Mouse (Mus musculus) kidney, adult 2 months (tissue): ENCODE results near the gene Cnst. TPM values are rescaled to one million over a fixed set of nuclear protein-coding genes. Genes with fewer than 3 reads are reported as not detected.

ENCODE experiments used
- DNase-seq: peaks from one replicate; pipeline ENCODE4 v3.0.0; 2021
- H3K27ac ChIP-seq: fragments of 200-500 bp; 2 replicates; pipeline ENCODE4 v1.5.1; 2012; ENCODE audit warnings: low read depth, low read length, control low read depth, inconsistent platforms; ENCODE audit not compliant: insufficient read depth
- H3K27me3 ChIP-seq: fragments of 200-500 bp; replicated peaks from 2 replicates; pipeline ENCODE4 v1.6.1; 2012; ENCODE audit warnings: mild to moderate bottlenecking, moderate library complexity, low read length, inconsistent platforms; ENCODE audit not compliant: control insufficient read depth, insufficient read depth
- H3K36me3 ChIP-seq: fragments of 200-500 bp; 2 replicates; pipeline ENCODE4 v1.6.1; 2012; ENCODE audit warnings: mild to moderate bottlenecking, moderate library complexity, low read length, inconsistent platforms; ENCODE audit not compliant: control insufficient read depth, insufficient read depth
- H3K4me1 ChIP-seq: fragments of 200-500 bp; 2 replicates; pipeline ENCODE4 v1.6.1; 2011; ENCODE audit warnings: low read length; ENCODE audit not compliant: control insufficient read depth, insufficient read depth
- H3K4me3 ChIP-seq: fragments of 200-500 bp; 2 replicates; pipeline ENCODE4 v1.5.1; 2011; ENCODE audit warnings: mild to moderate bottlenecking, low read depth, low read length, control low read depth; ENCODE audit not compliant: insufficient read depth
- CTCF ChIP-seq: fragments of 200-500 bp; conservative IDR thresholded peaks from 2 replicates; pipeline ENCODE4 v1.5.1; 2011; ENCODE audit warnings: low read depth, mild to moderate bottlenecking, control low read depth, low read length, moderate library complexity, mixed read lengths; ENCODE audit not compliant: insufficient read depth, insufficient read length
- POLR2A ChIP-seq: fragments of 200-500 bp; IDR thresholded peaks from one replicate; pipeline ENCODE4 v1.6.1; 2011; ENCODE audit warnings: low read depth, low read length, control low read depth
- WGBS: fragments of 180-500 bp; shearing (Covaris S2); methylation state at CpG from one replicate; pipeline ENCODE4 v1.1.7; 2018; 5-methylcytosine and 5-hydroxymethylcytosine counted together
- polyA plus RNA-seq: library from polyadenylated mRNA; depleted of rRNA; stranded (reverse); fragments of >200 nt; gene quantifications from 2 replicates; pipeline ENCODE4 v1.2.3, GENCODE M21; 2012

Gene Cnst
- polyA plus RNA-seq, 1 experiment, result 11.1 TPM

DNA sequence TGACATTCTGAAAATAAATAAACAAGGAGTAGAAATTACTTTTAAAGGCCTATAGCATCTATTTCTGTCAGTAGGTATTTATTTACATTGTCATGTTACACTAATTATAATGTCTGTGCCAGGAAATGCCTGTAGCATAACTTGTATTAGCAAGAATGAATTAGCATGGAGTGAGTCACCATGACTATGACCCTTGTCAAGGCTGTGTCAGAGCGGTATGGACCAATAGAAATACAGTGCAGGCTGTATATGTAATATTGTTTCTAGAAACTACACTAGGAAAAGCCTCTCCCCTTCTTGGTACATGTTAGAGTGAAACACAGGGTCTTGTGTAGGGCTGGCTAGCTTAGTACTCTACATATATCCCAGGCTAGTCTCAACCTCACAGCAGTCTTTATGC, 24.3 kb downstream of the Cnst start:
- Histone ChIP-seq H3K27ac (no peak overlapping the region), H3K4me3 (no peak overlapping the region), H3K36me3 (no peaks in the 10 kb centered on the region), H3K4me1 (peaks cover 8% of the 10 kb centered on the region), H3K27me3 (no peaks in the 10 kb centered on the region)
- TF ChIP-seq CTCF, result no peak
- no peak for TF ChIP-seq POLR2A
- DNase-seq, result no peak
- 93% methylated on average over 1 of the region's 1 CpGs for WGBS

- H3K27me3 ChIP-seq, result no peaks in the 10 kb centered on the region
- WGBS, result 81% methylated on average over 4 of the region's 4 CpGs
- H3K36me3 ChIP-seq, result no peaks in the 10 kb centered on the region
- no peak for DNase-seq
- no peak overlapping the region for H3K4me3 ChIP-seq
- H3K27ac ChIP-seq, result no peak overlapping the region
- peaks cover 8% of the 10 kb centered on the region for H3K4me1 ChIP-seq
- TF ChIP-seq POLR2A, result no peak
- no peak for TF ChIP-seq CTCF
Measured at GRCm38 (mm10) chr1:179571686-179572085, 25.5 kb downstream of the Cnst start.

DNA sequence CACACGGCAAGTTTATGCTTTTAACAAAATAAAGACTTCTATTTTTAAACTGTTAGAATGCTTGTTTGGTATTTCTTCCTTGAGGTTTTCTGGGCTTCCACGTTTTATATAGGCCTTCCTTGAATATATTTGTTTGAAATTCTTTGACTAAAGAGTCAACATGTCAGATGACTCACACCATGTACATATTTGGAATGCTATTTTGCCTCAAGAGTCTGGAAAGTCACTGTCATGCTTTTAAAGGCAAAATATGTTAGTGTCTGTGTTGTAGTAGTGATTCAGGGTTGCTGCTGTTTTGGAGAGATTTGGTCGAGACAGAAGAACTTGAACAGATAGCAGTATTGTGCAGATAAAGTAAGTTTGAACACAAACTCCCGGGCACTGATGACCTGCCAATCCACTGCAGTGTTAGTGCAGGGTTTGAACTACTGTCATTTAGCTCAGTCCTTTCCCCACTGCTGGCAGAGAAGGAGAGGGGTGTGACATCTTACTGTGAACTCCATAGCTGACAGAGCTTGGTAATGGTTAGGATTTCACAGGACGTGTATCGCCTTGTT, 27.6 kb downstream of the Cnst start:
- no peak for TF ChIP-seq POLR2A
- no peak for TF ChIP-seq CTCF
- no peaks in the 10 kb centered on the region for H3K36me3 ChIP-seq
- 70% methylated on average over 6 of the region's 6 CpGs for WGBS

DNA sequence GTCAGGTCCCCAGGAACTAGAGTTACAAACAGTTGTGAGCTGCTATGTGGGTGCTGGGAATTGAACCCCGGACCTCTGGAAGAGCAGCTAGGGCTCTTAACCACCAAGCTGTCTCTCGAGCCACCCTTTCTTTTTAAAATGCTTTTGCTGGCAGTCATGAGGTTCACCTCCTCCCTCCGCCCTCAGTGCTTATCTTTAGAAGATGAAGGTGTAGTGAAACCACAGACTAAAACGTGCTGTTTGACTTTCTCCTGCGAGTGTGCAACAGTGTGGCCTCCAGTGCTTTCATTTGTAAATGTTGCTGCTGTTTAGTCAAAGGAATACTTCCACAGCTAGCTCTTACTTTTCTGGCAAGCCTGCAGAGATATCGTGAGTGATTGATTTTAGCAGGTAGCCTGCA, 32.5 kb downstream of the Cnst start:
- H3K4me3 ChIP-seq, result no peak overlapping the region
- H3K27me3 ChIP-seq, result no peaks in the 10 kb centered on the region
- no peaks in the 10 kb centered on the region for H3K4me1 ChIP-seq
- no peak overlapping the region for H3K27ac ChIP-seq
- no peak for DNase-seq
- TF ChIP-seq CTCF (no peak), POLR2A (no peak)
- H3K36me3 ChIP-seq, result no peaks in the 10 kb centered on the region
- WGBS, result 77% methylated on average over 6 of the region's 6 CpGs

More for the DNA sequence above, 27.6 kb downstream of the Cnst start:
- no peak for DNase-seq
- Histone ChIP-seq H3K4me3 (no peak overlapping the region), H3K4me1 (peaks cover 6% of the 10 kb centered on the region), H3K27me3 (no peaks in the 10 kb centered on the region), H3K27ac (no peak overlapping the region)

GRCm38 (mm10) chr1:179580200-179580599, 34.0 kb downstream of the Cnst start:
- H3K4me1 ChIP-seq, result 0 out of 2 replicates have a peak, but pooled peaks cover 2% of the 10 kb centered on the region
- TF ChIP-seq POLR2A (no peak), CTCF (no peak)
- H3K27me3 ChIP-seq, result no peaks in the 10 kb centered on the region
- DNase-seq, result no peak
- 74% methylated on average over 8 of the region's 8 CpGs for WGBS
- no peak overlapping the region for H3K4me3 ChIP-seq
- H3K36me3 ChIP-seq, result no peaks in the 10 kb centered on the region
- H3K27ac ChIP-seq, result no peak overlapping the region

- WGBS, result 71% methylated on average over 10 of the region's 10 CpGs
- DNase-seq, result no peak
- no peak overlapping the region for H3K4me3 ChIP-seq
- H3K27me3 ChIP-seq, result no peaks in the 10 kb centered on the region
- no peak for TF ChIP-seq CTCF
- no peak for TF ChIP-seq POLR2A
- H3K4me1 ChIP-seq, result peaks cover 6% of the 10 kb centered on the region
- no peaks in the 10 kb centered on the region for H3K36me3 ChIP-seq
- H3K27ac ChIP-seq, result no peak overlapping the region
Measured at GRCm38 (mm10) chr1:179581422-179581821, 35.3 kb downstream of the Cnst start.

DNA sequence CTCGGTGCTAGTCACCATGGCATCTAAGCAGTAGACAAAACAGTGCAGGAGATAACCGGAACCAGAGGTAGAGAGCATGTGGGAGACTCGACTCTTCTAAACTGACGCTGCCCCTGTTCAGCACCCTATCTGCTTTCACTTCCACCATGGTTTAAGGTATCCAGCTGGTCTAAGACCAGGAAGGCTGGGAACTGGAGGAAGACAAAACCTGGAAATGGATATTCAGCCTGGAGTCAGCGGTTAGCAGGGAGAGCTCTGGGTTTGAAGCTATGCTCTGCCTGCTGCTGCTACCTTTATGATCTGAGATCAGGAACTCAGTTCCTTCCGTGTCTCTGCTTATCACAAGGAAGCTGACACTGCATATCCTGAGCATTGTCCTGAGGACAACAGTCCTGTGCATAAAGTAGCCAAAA, 35.9 kb downstream of the Cnst start:
- peaks cover 12% of the 10 kb centered on the region for H3K4me1 ChIP-seq
- no peaks in the 10 kb centered on the region for H3K36me3 ChIP-seq
- DNase-seq, result peak; percentile 49
- no peaks in the 10 kb centered on the region for H3K27me3 ChIP-seq
- H3K27ac ChIP-seq, result no peak overlapping the region
- no peak for TF ChIP-seq POLR2A
- TF ChIP-seq CTCF, result no peak
- whole genome bisulfite sequencing, result 33% methylated on average over 6 of the region's 6 CpGs
- no peak overlapping the region for H3K4me3 ChIP-seq

DNA sequence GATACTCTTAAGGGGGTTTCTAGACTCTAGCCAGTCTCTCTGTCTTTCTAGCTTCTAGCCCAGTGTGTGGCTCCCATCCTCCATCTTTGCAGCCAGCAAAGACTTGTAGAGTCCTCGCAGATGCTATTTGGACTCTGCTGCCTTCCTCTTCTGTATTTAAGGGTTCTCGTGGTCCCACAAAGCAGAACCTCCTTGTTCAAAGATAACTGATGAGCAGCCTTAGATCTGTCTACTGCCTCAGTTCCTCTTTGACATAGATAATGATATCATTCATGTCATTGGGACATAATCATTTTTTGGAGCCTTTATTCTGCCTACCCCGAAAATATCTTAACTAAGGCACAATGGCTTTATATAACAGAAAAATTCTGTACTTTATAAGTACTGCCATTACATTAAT, 36.9 kb downstream of the Cnst start:
- Histone ChIP-seq H3K4me3 (no peak overlapping the region), H3K27me3 (no peaks in the 10 kb centered on the region), H3K36me3 (no peaks in the 10 kb centered on the region), H3K4me1 (peaks cover 22% of the 10 kb centered on the region), H3K27ac (no peak overlapping the region)
- 93% methylated on average over 3 of the region's 3 CpGs for WGBS
- no peak for DNase-seq
- TF ChIP-seq CTCF (no peak), POLR2A (no peak)
